Mouse (Mus musculus) naive thymus-derived CD4-positive, alpha-beta T cell, adult 2 months (primary cell): Measurements from ENCODE around the gene Nagpa.
A peak's percentile ranks its signal among the peaks of the same experiment; 100 is the strongest.
"Not testable (repeated sequence)": the region's sequence is repeated elsewhere in the genome, so short reads cannot be mapped to it uniquely, and the experiment has no call there.

Experiments
- DNase-seq: peaks from one replicate; pipeline ENCODE4 v3.0.0-alpha.2; 2011; ENCODE audit warnings: low read depth

Nagpa gene

GRCm38 (mm10) chr16:5203668-5204433, at the start of gene Nagpa:
TSS of gene Nagpa (minus strand) at chr16:5204012.
- DNase-seq = peak; percentile 87

DNA sequence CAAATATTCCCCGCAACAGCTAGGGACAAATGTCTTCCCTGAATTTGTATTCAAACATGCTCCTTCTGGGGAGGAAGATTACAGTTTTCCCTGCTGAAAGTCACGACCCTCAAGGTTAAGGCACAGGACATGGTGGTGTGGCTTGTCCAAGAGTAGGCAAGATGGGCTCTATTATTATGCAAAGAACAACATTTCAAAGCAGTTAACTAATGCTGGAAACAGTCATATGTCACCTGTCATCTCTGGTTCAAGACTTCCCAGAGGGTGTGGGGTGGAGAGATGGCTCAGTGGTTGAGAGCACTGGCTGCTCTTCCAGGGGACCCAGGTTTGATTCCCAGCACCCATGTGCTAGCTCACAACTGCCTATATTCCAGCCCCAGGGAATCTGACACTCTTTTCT, 48.4 kb upstream of the Nagpa start:
- no peak for DNase-seq

GRCm38 (mm10) chr16:5250891-5251290, 47.1 kb upstream of the Nagpa start:
- DNase-seq = no peak

DNA sequence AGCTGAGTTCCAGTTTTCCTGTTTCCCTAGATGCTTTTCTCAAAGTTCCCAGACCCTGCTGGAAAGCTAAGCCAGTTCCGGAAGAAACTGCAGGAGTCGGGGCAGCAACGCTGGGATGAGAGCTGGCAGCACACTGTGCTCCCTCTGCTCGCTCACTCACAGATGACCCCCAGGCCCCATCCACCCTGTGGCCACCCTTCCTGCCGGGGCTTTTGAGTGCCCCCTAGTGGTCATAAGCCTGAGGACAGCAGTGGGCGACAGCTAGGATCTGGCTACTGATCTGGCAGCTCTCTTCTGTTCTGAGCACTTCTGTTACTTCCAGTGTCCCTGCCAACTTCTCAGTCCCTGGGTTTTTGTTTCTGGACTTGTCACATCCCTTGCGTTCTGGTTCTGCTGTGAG, 40.6 kb upstream of the Nagpa start:
- DNase-seq = peak; percentile 70

DNA sequence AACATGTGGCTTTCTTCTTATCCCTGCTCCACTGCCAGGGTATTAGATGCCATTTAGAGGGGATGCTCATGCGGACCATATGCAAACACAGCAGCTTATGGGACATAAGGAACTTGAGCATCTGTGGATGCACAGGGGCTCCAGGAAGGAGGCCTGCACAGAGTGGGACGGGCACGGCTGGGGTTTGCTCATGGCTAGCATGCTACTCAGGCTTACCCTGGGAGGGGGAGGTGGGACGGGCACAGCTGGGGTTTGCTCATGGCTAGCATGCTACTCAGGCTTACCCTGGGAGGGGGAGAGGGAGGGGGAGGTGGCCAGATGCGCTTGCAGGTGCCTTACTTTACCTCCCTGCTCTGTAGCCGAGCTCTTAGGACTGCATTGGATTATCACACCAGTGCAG, 39.1 kb upstream of the Nagpa start:
- DNase-seq = no peak

DNA sequence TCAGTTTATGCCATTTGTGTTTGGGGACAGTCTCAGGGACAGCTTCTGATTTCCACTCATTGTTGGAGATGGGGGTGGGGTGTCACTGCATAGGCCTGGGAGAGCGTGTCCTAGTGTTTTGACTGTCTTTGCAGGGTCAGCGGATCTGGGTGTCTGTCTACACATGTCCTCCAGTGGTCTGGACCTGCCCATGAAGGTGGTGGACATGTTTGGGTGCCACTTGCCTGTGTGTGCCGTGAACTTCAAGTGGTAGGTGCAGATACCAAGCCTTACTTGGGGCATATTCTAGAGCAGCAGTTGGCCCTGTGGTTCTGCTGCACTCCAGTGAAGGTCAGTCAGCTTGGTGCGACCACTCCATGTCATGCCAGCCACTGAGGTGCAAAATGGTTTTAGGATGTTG, 38.5 kb upstream of the Nagpa start:
- DNase-seq = no peak

DNA sequence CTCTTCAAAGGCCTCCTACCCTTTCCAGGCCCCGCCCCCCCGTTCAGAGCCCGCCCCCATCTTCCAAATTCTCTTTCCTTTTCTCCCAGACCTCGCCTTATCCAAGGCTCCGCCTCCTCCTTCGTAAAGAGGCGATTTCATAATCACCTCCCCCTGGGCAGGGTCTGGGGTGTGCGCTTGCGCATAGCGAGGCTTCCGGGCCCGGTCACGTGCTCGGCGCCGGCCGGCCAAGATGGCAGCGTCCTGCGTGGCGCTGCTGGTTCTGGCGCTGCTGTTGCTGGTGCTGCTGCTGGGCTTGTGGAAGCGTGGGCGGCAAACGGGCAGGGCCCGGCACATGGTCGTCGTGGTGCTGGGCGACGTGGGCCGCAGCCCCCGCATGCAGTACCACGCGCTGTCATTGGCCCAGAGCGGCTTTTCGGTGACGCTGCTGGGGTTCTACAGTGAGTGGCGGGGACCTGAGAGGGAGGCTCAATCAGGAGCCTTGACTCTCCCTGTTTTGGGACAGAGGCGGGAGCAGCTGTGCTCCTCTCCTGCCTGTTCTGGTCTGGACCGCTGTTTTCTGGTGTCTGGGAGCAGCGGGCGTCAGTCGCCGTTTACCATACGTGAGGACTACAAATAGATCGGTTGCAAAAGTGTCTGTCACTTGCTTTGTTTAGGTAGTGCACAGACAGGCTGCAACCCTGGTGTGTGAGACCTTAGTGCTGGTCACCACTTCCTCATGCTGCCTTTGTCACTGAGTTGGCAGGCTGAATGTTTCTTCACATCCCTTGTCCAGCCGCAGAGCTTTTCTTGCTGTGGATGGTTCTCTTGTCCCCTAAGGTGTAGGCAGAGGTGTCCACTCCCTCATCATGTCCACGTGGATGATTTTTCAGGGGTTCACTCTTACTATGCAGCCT, 29.9 kb upstream of the Nagpa start, which contains the start of gene Alg1:
Alg1 (plus strand) TSS at position 204 of the 896 bp plus-strand sequence.
- DNase-seq = peak; percentile 94

- no peak for DNase-seq
Observed at GRCm38 (mm10) chr16:5232982-5233381, 29.2 kb upstream of the Nagpa start.

DNA sequence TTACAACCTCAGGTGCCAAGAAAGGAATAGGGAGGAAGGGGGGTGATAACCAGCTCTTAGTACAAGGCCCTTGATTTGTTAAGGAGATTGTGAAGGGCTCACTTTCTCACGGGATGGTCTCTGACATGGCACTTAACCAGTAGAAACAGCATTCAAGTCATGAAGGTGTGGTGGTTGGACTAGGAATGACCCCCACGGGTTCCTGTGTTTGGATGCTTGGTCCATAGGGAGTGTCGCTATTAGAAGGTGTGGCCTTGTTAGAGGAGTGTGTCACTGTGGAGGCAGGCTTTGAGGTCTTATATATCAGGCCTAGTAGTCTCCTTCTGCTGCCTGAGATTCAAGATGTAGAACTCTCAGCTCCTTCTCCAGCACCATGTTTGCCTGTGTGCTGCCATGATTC, 24.3 kb upstream of the Nagpa start:
- not testable (repeated sequence) for DNase-seq

DNA sequence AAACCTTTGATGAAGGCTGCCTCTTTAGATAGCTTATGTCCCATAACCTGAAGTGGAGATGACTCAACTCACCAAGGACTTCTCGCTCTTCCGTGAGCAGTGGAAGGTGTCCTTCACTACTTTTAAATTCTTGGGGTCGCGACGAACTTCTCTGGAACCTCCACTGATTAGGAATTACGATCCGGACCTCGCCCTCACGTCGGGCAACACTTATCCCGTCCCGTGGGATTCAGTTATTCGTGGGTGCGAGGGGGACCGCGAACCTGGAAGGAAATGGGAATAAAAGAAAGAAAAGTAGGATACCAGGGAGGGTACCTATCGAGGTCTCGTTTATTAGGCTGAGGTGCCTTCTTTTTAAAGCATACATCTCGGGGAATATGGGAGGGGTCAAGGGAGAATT, 23.7 kb upstream of the Nagpa start:
- DNase-seq = not testable (repeated sequence)

GRCm38 (mm10) chr16:5226534-5226933, 22.7 kb upstream of the Nagpa start:
- DNase-seq = not testable (repeated sequence)

- DNase-seq = no peak
Observed at GRCm38 (mm10) chr16:5222140-5222539, 18.3 kb upstream of the Nagpa start, which contains the start of gene AU021092. TSS of gene AU021092 (minus strand) at chr16:5222299.

DNA sequence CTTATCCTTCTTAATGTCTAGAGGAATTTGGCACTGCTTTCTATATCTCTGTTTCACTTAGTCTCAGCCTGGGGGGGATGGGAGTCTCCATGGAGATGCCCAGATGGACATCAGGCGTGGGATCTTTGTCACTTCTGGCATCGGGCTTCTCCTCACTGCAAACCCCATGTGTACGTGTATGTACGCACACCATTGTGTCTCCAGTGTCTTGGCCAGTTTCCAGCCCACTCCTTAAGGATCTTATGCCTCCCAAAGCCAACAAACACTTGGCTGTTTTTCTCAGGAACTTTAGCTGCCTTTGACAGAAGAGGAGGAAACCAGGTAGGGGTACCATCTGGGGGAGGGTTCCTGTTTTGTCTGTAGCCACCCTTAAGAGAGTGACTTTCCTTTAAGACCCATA, 17.6 kb upstream of the Nagpa start:
- DNase-seq = no peak

- no peak for DNase-seq
Observed at GRCm38 (mm10) chr16:5217341-5218133, 13.7 kb upstream of the Nagpa start.

DNA sequence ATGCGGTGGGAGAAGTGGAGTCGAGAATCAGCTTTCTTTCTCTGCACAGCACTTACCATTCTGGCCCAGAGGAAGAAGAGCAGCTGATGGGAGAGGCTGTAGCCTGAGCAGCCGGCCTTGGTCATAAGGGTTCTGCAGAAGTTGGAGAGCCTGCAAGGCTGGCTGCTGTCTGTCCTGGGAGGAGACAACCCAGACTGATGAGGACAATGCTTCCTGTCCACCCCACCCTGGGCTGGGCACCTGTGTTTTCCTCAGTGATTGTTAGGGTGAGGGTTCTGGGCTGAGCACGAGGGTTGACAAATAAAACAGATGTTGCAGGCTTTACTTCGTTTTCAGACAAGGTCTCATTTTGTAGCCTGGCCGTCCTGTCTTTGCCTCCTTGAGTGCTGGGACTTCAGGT, 12.9 kb upstream of the Nagpa start:
- DNase-seq = no peak

DNA sequence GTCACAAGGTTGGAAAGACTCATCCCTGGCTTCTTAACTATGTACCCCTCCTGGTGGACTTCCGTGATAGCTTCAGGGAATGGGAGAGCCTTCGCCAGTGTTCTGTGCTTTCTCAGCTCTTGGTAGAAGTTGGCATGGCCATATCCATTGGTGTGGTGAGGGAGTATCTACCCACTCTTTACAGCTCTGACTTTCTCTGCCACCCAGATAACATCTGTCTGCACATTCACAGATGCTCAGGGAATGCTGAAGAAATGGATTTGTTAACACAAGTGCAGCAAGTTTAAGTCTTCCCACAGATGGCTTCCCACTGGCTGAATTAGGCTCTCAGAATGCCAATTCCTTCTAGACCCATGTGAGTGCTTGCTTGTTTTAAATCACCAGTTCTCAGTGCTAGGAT, 10.3 kb upstream of the Nagpa start:
- no peak for DNase-seq

DNA sequence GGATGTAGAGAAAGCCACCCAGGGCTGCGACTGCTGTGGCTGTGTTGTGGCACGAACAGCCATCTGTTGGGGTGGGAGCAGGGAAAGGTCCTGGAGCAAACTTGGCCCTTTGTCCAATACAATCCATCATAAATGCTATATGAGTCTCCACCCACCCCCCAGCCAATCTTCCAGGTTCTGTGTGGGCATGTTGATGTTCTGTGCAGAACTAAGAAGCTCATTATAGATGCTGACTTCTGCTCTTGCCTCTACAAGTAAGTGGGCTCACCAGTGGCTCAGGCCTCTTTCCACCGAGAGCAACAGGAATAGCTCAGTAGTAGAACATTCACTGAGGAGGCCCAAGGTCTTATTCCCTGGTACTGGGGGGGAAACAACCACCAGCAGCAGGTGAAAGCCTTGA, 8.3 kb upstream of the Nagpa start:
- no peak for DNase-seq

- no peak for DNase-seq
Observed at GRCm38 (mm10) chr16:5210365-5210764, 6.6 kb upstream of the Nagpa start.

DNA sequence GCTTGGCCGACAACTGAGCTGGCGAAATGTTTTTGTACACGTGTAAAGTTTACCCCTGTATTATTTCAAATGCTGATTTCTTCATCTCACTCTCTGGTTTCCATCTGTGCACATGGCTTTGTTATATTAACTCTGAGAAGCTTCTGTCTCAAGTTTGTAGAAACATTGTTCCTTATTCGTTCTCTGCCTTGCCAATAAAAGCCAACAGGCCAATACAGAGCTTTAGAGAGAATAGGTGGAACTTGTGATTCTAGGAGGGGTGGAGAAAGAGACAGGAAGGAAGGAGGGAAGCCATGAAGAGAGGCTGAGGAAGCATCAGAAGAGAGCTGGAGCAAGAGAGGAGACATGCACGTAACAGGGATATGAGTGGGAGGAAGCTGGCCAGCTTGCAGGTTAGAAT, 2.2 kb upstream of the Nagpa start:
- DNase-seq = no peak

DNA sequence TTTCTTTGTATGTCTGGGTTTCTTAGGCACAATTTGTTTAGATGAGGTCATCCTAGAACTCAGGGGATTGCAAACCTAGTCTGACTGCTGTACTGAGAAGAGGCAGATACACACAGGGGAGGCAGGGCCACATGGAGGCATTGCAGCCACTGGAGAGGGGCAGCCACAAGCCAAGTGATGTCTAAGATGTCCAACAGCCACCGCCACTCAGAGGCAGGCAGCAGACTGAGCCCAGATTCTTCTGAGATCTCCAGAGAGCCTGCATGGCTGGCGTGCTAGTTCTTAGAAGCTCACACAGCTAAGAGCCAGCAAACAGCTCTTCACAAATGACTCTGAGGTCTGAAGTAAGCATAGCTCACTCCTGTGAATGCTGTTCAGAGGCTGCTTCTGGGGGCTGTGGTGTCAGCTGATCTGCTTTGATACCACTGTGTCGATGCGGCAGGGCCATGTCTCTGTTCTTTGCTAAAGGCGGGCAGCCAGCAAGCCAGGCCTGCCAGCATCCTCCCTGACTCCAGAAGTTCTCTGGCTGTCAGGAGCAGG, 1.7 kb upstream of the Nagpa start:
- DNase-seq = no peak

DNA sequence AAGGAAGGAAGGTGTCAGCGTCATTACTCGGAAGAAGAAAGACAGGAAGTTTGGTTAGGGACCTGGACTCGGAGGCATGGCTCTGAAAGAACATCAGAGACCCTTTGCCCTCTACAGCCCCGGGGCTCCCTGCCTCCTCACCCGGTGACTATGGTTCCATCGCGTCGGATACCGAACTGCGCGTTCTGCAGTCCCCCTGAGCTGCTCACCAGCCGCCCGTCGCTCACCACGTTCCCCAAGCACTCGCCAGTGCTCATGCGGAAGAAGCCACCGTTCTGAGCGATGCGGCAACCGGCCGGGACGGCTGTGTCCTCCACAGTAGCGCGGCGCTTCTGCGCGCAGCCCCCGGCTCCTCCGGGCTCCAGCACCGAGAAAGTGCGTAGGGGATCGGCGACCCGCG, 612 bp downstream of the Nagpa start:
- peak; percentile 51 for DNase-seq

DNA sequence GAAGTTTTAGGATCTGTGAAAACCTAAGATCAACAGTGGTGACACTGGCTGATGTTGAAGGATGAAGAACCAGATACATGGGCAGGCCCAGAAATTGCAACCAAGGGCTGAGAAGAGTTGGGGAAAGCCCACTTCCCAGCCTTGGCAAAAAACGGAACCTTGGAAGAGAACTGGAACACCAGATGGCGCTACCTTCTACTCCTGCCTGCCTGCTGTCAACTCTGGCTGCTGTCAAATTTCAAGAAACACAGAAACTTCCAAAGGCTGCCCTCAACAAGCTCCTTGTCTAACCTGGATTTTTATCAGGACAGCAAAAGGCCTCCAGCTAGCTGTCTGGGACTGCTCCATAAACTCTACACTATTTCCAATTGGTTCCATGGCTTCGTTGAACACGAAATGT, 1.1 kb downstream of the Nagpa start:
- DNase-seq = peak; percentile 58
